Mouse (Mus musculus) forebrain, embryonic 10.5 days (tissue): ENCODE measurements around the gene Col1a1. TPM values are rescaled to one million over a fixed set of nuclear protein-coding genes. Genes with fewer than 3 reads are reported as not detected.

ENCODE experiments used
- DNase-seq: peaks from one replicate; pipeline ENCODE4 v3.0.0-alpha.2; 2017; ENCODE audit warnings: low spot score; ENCODE audit errors: extremely low spot score
- H3K27ac ChIP-seq: fragments of 300-500 bp; sonication (generic); 2 replicates; pipeline ENCODE4 v1.5.1; 2016; ENCODE audit warnings: mild to moderate bottlenecking
- H3K27me3 ChIP-seq: fragments of 300-500 bp; sonication (generic); 2 replicates; pipeline ENCODE4 v1.6.1; 2016; ENCODE audit warnings: mild to moderate bottlenecking; ENCODE audit not compliant: poor library complexity, severe bottlenecking
- H3K36me3 ChIP-seq: fragments of 300-500 bp; sonication (generic); replicated peaks from 2 replicates; pipeline ENCODE4 v1.6.1; 2016; ENCODE audit warnings: mild to moderate bottlenecking, moderate library complexity
- H3K4me1 ChIP-seq: fragments of 300-500 bp; sonication (generic); 2 replicates; pipeline ENCODE4 v1.6.1; 2016
- H3K4me3 ChIP-seq: fragments of 300-500 bp; sonication (generic); 2 replicates; pipeline ENCODE4 v1.5.1; 2016; ENCODE audit warnings: mild to moderate bottlenecking, moderate library complexity
- H3K9me3 ChIP-seq: fragments of 300-500 bp; sonication (generic); 2 replicates; pipeline ENCODE4 v1.6.1; 2016; ENCODE audit warnings: mild to moderate bottlenecking, moderate library complexity
- WGBS: fragments of 180-500 bp; shearing (Covaris S2); methylation state at CpG from one replicate; pipeline ENCODE4 v1.1.7; 2016; 5-methylcytosine and 5-hydroxymethylcytosine counted together
- polyA plus RNA-seq: library from polyadenylated mRNA; unstranded; fragments of >200 nt; fragmentation: Nextera tagmentation; extraction: Ambion mirVana; gene quantifications from 2 replicates; pipeline ENCODE4 v1.2.1, GENCODE M21; 2016

Gene Col1a1
- polyA plus RNA-seq, 1 experiment from 2014 or later: 65.3 TPM

DNA sequence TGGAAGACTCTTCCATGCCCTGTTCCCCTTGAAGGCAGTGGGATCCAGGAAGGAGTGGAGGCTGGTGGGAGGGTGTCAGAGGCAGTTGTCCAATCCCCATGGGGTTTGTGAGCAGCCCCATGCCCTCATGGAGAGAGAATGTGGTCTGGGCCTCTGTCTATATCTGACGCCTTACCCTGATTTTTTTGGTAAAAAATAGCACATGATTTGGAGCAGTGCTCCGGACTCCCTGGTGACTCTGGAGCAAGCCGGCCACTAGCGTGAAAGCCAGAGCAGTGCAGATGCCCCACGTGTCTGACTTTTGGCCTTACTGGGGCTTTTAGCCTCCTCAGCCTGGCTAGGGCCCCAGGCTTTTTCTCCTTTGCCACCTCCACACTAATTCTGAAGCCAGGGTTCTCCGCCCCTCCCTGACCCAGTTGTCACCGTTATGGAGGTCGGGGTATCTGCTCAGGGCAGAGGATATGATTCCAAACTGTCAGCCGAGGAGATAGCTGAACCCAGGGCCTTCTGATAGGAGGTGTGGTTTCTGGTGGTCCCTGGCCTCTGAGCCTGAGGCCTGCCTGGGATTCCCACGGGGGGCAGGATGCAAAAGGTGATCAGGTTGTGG is 58.3 kb downstream of the Col1a1 start:
- H3K36me3 ChIP-seq: peaks cover 55% of the 10 kb centered on the region
- H3K27ac ChIP-seq: peak overlapping the region; percentile 97
- no peaks in the 10 kb centered on the region for H3K9me3 ChIP-seq
- H3K27me3 ChIP-seq: no peaks in the 10 kb centered on the region
- H3K4me3 ChIP-seq: peak overlapping the region; percentile 96
- peaks cover 78% of the 10 kb centered on the region for H3K4me1 ChIP-seq
- WGBS: 70% methylated on average over 10 of the region's 10 CpGs
- no peak for DNase-seq

DNA sequence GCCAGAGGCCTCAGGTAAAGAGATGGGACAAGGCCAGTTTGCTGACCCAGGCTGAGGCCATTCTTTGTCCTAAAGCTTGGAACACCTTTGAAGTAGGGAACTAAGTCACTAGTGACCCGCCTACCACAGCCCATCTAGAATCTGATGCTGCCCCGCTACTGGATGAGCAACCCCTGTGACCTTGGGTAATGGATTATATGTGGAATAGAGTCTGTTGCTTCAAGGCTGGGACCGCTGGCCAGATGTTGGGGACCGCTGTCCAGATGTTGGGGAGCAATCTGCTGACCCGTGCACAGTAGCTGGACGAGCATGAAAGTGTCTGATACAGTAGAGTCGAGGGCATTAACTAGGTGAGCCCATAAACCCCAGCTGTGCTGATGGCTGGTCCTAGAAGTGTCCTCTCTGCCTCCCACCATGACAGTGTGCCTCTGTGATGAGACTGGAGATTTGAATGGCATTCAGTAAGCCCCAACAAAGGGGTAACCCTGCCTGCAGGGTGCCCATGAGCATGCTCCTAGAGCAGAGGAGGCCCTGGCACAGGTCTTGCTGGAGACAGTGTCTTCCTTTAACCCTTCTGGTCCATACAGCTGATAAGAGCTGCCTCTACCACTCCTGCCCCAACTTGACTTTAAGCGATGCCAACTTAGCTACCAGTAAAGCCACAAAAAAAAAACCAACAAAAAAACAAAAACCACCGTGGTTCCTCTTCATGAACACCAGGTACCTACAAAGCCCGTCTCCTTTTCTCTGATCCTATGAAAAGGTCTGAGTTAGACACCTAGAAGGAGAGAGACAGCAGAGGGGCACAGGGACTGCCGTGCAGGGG is 59.1 kb downstream of the Col1a1 start:
- H3K4me1 ChIP-seq: peaks cover 74% of the 10 kb centered on the region

DNA sequence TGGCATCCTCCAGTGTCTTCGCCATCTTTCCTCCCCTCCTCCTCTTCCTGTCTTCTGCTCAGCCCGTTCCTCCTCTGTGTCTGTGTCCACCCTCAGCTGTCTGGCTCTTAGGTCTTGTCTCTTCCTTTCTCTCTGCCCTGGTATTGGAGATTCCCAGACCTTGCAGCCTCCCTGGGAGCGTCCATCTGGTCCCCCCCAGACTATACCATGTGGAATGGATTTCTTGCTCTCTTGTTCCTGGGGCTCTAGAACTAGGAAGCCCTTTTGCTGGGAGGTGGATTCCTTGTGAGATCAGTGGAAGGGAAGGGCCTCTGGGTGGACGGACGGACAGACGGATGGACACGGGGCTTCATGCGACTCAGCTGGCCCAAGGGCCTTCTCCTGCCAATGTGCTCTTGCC is 60.1 kb downstream of the Col1a1 start:
- Histone ChIP-seq H3K4me3 (peak overlapping the region; percentile 96; the same call in 1 of the 2 replicates), H3K4me1 (peaks cover 76% of the 10 kb centered on the region), H3K27ac (peak overlapping the region; percentile 27; the same call in 1 of the 2 replicates), H3K36me3 (peaks cover 72% of the 10 kb centered on the region), H3K27me3 (no peaks in the 10 kb centered on the region), H3K9me3 (no peaks in the 10 kb centered on the region)
- 86% methylated on average over 8 of the region's 8 CpGs for WGBS
- no peak for DNase-seq

More for the DNA sequence above, 59.1 kb downstream of the Col1a1 start:
- no peaks in the 10 kb centered on the region for H3K27me3 ChIP-seq
- no peak for DNase-seq
- H3K4me3 ChIP-seq: peak overlapping the region; percentile 96
- peak overlapping the region; percentile 97 for H3K27ac ChIP-seq
- 88% methylated on average over 11 of the region's 11 CpGs for WGBS
- no peaks in the 10 kb centered on the region for H3K9me3 ChIP-seq
- peaks cover 63% of the 10 kb centered on the region for H3K36me3 ChIP-seq

DNA sequence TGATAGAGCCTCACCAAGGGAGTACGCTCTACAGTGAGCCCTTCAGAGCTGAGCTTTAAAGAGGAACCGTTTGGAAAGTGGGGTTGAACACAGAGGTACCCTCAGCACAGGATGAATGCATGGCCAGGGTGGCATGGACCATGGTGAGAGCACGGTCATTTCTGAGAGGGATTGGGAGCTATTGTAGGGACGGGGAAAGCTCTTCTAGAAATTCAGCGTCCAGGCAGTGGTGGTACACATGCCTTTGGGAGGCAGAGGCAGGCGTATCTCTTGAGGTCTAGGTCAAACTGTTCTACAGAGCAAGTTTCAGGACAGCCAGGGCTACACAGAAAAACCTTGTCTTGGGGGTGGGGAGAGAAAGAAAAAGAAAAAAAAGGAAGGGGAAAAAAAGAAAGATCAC is 61.0 kb downstream of the Col1a1 start:
- H3K4me3 ChIP-seq: no peak overlapping the region
- no peaks in the 10 kb centered on the region for H3K9me3 ChIP-seq
- peaks cover 74% of the 10 kb centered on the region for H3K4me1 ChIP-seq
- H3K27me3 ChIP-seq: no peaks in the 10 kb centered on the region
- no peak for DNase-seq
- H3K36me3 ChIP-seq: peaks cover 80% of the 10 kb centered on the region
- H3K27ac ChIP-seq: peak overlapping the region; percentile 27; the same call in 1 of the 2 replicates
- WGBS: 93% methylated on average over 6 of the region's 6 CpGs

DNA sequence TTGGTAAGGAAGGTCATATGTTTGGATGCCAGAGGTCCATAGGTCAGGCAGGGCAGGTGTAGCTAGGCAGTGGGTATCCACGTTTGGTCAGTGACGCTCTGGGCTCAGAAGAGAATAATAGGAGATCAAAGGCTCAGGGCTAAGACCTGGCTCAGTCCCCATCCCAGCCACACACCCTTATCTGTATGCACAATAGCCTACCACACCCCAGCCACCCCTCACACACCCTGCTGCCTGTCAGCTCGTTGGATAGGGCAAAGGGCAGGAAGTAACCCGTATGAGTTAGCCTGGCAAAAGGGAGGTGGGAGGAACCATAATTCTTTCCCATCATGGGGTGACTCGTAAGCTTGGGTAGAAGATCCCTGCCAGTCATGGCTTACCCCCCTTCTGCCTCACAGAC is 61.6 kb downstream of the Col1a1 start:
- H3K9me3 ChIP-seq: no peaks in the 10 kb centered on the region
- 82% methylated on average over 5 of the region's 5 CpGs for WGBS
- H3K36me3 ChIP-seq: peaks cover 87% of the 10 kb centered on the region
- H3K4me1 ChIP-seq: peaks cover 68% of the 10 kb centered on the region
- DNase-seq: no peak
- H3K27ac ChIP-seq: peak overlapping the region; percentile 67
- H3K4me3 ChIP-seq: peak overlapping the region; percentile 25; the same call in 1 of the 2 replicates
- no peaks in the 10 kb centered on the region for H3K27me3 ChIP-seq

DNA sequence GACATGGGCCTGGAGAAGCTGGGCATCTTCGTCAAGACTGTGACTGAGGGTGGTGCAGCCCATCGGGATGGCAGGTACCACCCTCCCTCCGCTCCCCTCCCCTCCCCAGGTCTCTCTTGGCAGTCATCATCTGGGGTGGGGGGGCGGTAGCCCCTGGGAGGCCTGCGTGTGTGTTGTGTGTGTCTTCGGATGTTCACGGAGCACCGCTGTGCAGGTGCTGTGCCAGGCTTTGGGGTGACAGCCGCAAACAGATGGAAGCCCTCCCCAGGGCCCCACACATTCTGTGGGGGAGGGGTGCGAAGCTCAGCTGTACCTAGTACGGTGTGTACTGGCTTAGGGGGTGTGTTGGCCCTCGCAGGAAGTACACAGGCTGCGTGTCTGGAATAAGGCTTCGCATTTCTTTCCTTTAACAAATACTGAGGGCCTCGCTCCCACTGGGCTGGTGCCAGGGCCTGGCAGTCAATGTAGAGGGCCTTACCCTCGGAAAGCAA is 62.1 kb downstream of the Col1a1 start:
- Histone ChIP-seq H3K27ac (peak overlapping the region; percentile 67), H3K27me3 (no peaks in the 10 kb centered on the region), H3K9me3 (no peaks in the 10 kb centered on the region), H3K36me3 (peaks cover 91% of the 10 kb centered on the region), H3K4me1 (peaks cover 63% of the 10 kb centered on the region), H3K4me3 (peak overlapping the region; percentile 25; the same call in 1 of the 2 replicates)
- 91% methylated on average over 16 of the region's 16 CpGs for WGBS
- no peak for DNase-seq

DNA sequence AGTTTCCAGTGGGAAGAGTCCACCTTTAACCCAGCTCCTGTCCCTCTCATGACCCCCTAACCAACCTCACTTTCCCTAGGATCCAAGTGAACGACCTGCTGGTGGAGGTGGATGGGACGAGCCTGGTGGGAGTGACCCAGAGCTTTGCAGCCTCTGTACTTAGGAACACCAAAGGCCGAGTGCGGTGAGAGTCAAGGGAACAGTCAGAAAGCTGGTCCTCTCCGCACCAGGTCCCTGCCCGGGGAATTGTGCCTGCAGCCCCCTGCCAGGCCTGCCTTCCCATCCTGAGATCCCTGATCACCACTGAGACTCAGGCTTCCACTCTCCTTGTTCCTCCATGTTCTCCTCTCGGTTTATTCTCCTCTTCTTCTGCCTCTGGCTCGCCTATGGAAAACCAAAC is 64.1 kb downstream of the Col1a1 start:
- Histone ChIP-seq H3K36me3 (peaks cover 99% of the 10 kb centered on the region), H3K4me1 (peaks cover 52% of the 10 kb centered on the region), H3K4me3 (peak overlapping the region; percentile 15; the same call in 1 of the 2 replicates), H3K9me3 (no peaks in the 10 kb centered on the region), H3K27ac (peak overlapping the region; percentile 45), H3K27me3 (no peaks in the 10 kb centered on the region)
- 82% methylated on average over 8 of the region's 8 CpGs for WGBS
- DNase-seq: no peak

DNA sequence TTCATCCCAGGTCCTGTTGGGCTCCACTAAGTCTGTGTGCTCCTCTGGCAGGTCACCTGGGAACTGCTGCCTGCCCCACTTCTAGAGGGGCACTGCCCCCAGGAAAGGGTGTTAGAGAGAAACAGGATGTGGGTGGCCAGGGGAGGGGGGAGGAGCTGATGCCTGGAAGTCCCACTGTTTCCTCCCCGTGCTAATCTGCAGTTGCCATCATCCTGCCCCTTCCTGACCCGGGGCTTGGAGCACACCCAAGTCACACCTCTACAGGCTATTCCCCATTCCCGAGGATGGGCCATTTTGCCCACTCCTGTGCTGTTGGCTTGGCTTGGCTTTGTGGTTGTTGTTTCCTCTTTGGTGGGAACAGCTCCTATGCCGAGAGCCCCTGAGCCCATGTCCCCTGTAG is 64.5 kb downstream of the Col1a1 start:
- H3K9me3 ChIP-seq: no peaks in the 10 kb centered on the region
- H3K4me1 ChIP-seq: peaks cover 51% of the 10 kb centered on the region
- peak overlapping the region; percentile 45 for H3K27ac ChIP-seq
- DNase-seq: no peak
- H3K4me3 ChIP-seq: peak overlapping the region; percentile 15; the same call in 1 of the 2 replicates
- 63% methylated on average over 4 of the region's 4 CpGs for WGBS
- peaks cover 99% of the 10 kb centered on the region for H3K36me3 ChIP-seq
- H3K27me3 ChIP-seq: no peaks in the 10 kb centered on the region

DNA sequence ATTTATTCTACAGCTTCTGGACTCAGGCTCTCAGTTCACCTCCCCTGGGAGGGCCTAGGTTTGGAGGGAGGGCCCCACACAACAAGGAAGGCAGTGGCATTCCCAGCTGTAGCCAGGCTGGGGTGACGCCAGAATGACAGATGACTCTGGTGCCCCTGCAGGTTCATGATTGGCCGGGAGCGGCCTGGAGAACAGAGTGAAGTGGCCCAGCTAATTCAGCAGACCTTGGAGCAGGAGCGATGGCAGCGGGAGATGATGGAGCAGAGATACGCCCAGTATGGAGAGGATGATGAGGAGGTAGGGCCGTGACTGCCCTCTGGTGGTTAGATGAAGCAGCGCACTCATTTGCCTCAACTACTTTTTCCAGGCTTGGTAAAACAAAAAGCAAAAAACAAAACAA is 65.0 kb downstream of the Col1a1 start:
- Histone ChIP-seq H3K27me3 (no peaks in the 10 kb centered on the region), H3K9me3 (no peaks in the 10 kb centered on the region), H3K36me3 (peaks cover 98% of the 10 kb centered on the region), H3K4me1 (peaks cover 51% of the 10 kb centered on the region), H3K4me3 (peak overlapping the region; percentile 6; the same call in 1 of the 2 replicates), H3K27ac (peak overlapping the region; percentile 45)
- WGBS: 3% methylated on average over 8 of the region's 8 CpGs
- peak; percentile 77 for DNase-seq

DNA sequence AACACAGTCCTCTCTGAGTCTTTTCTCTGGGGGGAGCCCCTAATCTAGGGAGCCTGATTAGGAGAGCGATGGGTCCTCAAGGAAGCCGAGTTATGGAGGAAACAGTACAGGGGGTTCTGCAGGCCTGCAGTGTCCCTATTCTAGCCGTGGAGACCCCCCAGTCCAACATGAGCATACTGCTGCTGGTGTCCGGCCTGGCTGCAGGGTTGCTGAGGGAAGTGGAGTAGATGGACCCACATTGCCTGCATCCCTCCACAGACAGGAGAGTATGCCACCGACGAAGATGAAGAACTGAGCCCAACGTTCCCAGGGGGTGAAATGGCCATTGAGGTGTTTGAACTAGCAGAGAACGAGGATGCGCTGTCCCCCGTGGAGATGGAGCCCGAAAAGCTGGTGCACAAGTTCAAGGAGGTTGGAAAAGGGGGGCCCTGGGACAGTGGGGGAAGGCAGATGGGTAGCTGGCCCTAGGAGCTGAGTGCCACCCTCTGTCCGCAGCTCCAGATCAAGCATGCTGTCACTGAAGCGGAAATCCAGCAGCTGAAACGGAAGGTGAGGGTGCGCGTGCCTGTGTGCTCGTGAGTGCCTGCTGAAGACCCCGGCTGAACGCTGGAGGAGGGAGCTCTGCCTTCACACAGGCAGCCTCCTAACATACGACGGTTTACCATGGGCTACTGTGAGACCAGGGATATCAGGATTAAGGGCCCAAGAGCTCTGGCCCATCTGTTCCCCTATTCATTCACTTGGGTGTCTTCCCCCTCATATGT is 65.7 kb downstream of the Col1a1 start:
- peaks cover 53% of the 10 kb centered on the region for H3K4me1 ChIP-seq
- no peaks in the 10 kb centered on the region for H3K9me3 ChIP-seq
- no peaks in the 10 kb centered on the region for H3K27me3 ChIP-seq
- H3K4me3 ChIP-seq: no peak overlapping the region
- DNase-seq: no peak
- peaks cover 91% of the 10 kb centered on the region for H3K36me3 ChIP-seq
- WGBS: 88% methylated on average over 21 of the region's 21 CpGs
- H3K27ac ChIP-seq: no peak overlapping the region
